Mouse (Mus musculus) left cerebral cortex, adult 8-10 months (tissue): Measurements from ENCODE around the gene Adamtsl5. TPM values are rescaled to one million over a fixed set of nuclear protein-coding genes. Genes with fewer than 3 reads are reported as not detected.

Experiments
- DNase-seq, 2 experiments: peaks; one replicate each; pipeline ENCODE4 v3.0.0; 2022; ENCODE audit warnings: low spot score in 2 of 2
- total RNA-seq, 4 experiments: library from RNA; stranded (reverse); gene quantifications; 2 replicates each; pipeline ENCODE4 v1.2.4; 2022

Adamtsl5 gene
- total RNA-seq, 4 experiments from 2014 or later: 10.7 to 12.1 (median 11.5) TPM

GRCm38 (mm10) chr10:80321670-80322581 lies 26.3 kb downstream of the Adamtsl5 start:
- no peak for DNase-seq

GRCm38 (mm10) chr10:80321014-80321669 lies 27.1 kb downstream of the Adamtsl5 start:
- no peak for DNase-seq

- peak; percentile 82 to 90 for DNase-seq
Observed at GRCm38 (mm10) chr10:80320340-80320760, 27.9 kb downstream of the Adamtsl5 start, which contains the start of gene 2310011J03Rik. Gene 2310011J03Rik, minus strand, starts transcription at chr10:80320537.

GRCm38 (mm10) chr10:80317011-80317410 lies 31.2 kb downstream of the Adamtsl5 start:
- DNase-seq: no peak

GRCm38 (mm10) chr10:80316359-80316781 lies 31.8 kb downstream of the Adamtsl5 start:
- no peak for DNase-seq

- DNase-seq: no peak
Observed at GRCm38 (mm10) chr10:80315315-80315714, 32.9 kb downstream of the Adamtsl5 start.

GRCm38 (mm10) chr10:80314494-80315001 lies 33.7 kb downstream of the Adamtsl5 start:
- no peak for DNase-seq

- DNase-seq: no peak
Observed at GRCm38 (mm10) chr10:80313627-80314201, 34.5 kb downstream of the Adamtsl5 start.

GRCm38 (mm10) chr10:80312586-80313504 lies 35.4 kb downstream of the Adamtsl5 start:
- no peak for DNase-seq

- DNase-seq: no peak
Observed at GRCm38 (mm10) chr10:80311560-80311959, 36.7 kb downstream of the Adamtsl5 start.

GRCm38 (mm10) chr10:80304862-80305261 lies 43.4 kb downstream of the Adamtsl5 start:
- no peak for DNase-seq

- DNase-seq: no peak
Observed at GRCm38 (mm10) chr10:80304458-80304857, 43.8 kb downstream of the Adamtsl5 start.

- peak in 1 of 2 experiments; percentile 82 for DNase-seq
Observed at GRCm38 (mm10) chr10:80302471-80302881, 45.7 kb downstream of the Adamtsl5 start.

- no peak for DNase-seq
Observed at GRCm38 (mm10) chr10:80302082-80302355, 46.2 kb downstream of the Adamtsl5 start.

- no peak for DNase-seq
Observed at GRCm38 (mm10) chr10:80301256-80302081, 46.7 kb downstream of the Adamtsl5 start.

- DNase-seq: no peak
Observed at GRCm38 (mm10) chr10:80300672-80301181, 47.5 kb downstream of the Adamtsl5 start.

GRCm38 (mm10) chr10:80299824-80300223 lies 48.4 kb downstream of the Adamtsl5 start:
- no peak for DNase-seq

GRCm38 (mm10) chr10:80299301-80299700 lies 48.9 kb downstream of the Adamtsl5 start:
- DNase-seq: no peak

GRCm38 (mm10) chr10:80298571-80299281 lies 49.5 kb downstream of the Adamtsl5 start:
- peak; percentile 75 to 88 for DNase-seq
